Mouse (Mus musculus) frontal cortex, adult (tissue): ENCODE results near the gene Cmtm2a.
"Not testable (repeated sequence)": the region's sequence is repeated elsewhere in the genome, so short reads cannot be mapped to it uniquely, and the experiment has no call there.

ENCODE experiments used
- ATAC-seq: cut with Nextera tagmentation; 2 replicates; pipeline ENCODE4 v1.9.2; 2017; ENCODE audit warnings: mild to moderate bottlenecking, moderate library complexity, mixed read lengths; ENCODE audit not compliant: low TSS enrichment

Cmtm2a gene

DNA sequence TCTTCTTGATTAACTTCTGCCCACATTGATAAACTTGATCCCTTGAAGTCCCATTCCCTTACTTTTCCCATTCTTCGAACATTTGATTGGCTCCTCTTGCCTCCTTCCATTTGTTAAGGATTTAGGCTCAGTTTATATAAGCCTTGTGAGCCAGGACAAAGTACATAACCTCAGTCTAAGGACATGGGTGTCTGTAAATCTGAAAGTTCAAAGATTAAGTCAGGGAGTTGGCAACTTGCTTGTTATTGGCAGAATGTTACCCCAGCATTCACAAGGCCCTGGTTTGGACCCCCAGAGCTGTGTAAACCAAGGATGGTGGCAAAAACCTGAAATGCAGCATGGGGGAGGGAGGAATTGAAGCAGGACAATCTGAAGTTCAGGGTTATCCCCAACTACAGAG lies 1.4 kb upstream of the Cmtm2a start:
- no peak for ATAC-seq

DNA sequence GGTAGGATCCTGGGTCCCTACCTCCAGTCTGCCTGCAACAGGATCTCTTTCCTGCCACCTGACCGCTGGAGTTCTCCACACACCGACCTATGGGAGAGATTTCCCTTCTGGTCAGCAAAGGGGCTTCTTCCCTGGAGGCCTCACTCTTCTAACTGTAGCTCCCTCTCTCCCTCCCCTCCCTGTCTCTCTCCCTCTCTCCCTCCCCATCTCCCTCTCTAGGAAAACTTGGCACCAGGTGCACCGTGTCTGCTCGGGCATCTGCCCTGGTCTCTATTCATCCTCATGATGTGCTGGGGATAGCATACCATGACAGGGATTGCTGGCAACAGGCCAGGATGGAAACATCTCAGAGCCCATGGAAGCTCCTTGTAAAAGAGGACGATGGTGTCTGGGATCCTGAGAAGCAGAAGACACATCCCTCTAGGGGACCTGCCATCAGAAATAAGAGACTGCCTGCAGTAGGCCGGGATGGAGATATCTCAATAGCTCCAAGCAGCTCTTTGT lies 24.0 kb downstream of the Cmtm2a start:
- no peak for ATAC-seq

DNA sequence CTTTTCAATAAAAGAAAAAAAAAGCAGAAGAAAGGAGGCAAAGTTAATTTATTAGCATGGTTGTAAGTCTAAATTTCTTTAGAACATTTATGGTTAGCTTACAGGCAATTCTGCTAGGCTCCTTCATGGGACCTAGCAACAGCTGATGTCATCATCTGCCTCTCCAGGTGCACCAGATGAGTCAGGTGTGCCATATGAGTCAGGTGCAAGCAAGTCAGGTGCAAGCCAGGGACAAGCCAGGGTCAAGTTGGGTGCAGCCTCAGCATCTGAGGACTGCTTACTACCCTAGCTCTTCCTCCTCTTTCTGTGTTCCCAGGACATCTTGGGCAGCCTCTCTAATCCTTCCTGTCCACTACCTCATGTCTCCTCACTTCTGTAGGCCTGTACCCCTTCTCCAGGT lies 24.6 kb downstream of the Cmtm2a start:
- ATAC-seq, result no peak

DNA sequence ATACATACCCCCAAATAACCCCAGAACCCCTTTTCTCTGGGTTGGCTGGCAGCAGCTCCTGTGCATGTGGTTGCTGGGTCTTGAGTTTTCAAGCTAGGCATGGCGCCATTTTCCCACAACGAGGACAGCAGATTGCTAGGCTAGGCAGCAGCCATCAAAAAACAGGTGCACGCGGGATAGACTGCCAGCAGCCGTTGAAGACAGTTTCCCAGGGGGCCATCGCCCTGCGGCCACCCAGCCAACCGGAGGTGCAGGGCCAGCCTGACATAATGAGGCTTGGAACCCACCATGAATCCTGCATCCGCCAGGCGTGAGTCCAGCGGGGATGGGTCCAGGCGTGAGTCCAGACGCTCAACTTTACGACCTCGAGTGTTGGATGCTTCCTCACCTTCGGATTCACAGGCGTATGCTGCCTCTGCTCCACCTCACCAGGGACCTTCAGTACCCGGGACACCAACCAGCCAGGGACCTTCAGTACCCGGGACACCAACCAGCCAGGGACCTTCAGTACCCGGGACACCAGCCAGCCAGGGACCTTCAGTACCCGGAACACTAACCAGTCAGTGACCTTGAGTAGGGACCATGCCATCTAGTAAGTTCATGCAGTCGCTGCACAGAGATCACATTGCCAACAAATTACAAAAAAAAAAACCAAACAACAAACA lies 28.6 kb downstream of the Cmtm2a start:
- not testable (repeated sequence) for ATAC-seq

DNA sequence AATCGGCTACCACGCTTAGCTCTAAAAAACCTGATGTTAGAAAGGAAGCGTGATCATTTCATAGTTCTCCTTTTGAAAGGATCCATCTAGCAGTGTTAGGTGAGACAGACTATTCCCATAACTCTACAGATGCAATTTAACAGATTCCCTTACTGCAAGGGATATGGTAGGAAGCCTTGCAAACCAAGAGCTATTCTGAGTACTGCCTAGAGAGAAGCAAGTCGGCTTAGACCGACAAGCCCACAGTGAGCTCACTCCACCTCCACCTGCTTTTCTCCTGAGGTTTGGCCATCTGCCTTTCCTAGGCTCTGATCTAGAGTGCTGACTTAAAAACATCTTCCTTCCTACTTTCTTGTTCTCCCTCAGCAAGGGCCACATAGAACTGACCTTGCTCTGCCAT lies 31.2 kb downstream of the Cmtm2a start:
- ATAC-seq, result peak; percentile 90

DNA sequence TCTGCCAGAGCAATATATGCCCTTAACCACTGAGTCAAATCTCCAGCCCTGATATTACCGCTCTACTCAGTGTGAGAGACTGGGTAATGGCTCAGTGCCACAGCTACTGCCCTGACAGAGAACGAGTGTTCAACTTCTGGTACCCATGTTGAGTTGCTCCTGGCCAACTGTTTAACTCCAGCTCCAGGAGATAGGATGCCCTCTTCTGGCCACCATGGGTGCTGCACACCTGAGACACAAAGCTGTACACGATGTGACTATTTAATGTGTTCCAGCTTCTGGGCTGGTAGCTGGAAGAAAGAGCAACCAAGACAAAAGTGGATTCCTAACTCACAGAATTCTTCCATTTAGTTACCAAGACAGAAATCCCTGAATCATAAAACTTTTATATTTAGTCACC lies 40.0 kb downstream of the Cmtm2a start:
- ATAC-seq, result no peak

DNA sequence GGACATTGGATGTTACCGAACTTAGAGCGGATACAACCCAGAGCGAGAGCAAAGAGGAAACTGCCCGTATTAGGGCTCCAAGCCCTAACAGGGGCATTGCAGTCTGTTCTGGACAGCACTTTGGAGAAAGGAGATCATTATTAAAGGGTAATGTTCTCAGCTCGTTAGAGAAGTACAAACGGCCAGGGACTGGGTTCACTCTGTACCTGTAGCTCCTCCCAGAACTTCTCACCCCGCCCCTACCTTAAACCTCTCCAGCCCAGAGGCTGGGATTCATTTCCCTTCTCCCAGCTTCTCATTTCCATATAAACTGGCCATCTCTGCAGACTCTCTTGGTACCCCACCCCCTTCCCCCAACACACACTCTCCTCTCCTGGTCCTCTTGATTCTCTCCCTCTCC lies 41.5 kb downstream of the Cmtm2a start:
- no peak for ATAC-seq

DNA sequence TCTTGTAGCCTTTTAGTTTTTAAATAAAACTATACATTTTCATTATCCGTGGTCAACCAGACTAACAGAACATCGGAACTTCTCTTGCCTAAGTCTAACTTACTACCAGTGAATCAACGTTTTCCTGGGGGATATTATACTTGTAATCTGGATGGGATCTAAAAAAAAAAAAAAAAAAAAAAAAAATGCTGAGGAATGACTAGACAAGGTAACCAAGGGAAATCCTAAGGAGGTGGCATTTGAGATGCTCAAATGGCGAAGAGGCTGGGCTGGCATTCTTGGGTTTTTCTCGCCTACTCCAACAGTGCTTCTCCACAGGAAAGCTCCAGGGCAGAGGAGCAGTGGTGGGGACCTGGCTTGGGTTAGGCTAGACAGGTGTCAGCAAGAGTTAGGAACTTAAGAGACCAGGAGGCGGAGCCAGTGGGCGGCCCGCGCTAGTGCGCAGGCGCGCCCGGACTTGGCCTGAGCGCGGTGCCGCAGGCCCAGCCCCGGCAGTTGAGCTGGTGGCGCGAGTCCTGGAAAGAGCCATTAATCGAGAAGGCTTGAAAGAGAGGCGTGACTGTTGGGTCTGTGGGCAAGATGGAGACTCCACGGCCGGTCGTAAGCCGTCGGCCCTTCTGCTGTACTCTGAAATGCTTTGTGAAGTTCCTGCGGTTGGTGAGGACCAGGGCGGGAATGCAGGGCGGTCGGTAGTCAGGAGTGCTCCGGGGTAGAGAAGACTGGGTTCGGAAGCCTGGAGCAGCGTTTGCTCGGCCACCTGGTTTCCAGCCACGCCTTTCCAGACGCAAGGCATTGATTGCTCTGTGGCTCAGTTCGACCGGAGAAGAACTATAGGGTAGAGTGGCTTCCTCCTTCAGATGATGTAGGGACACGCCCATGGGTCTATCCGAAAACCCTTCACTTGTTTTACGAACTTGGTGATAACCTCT lies 42.3 kb downstream of the Cmtm2a start, which contains the start of gene Cklf:
Gene Cklf, plus strand, starts transcription at position 423 of the 929 bp plus-strand sequence.
- ATAC-seq, result peak; percentile 77

DNA sequence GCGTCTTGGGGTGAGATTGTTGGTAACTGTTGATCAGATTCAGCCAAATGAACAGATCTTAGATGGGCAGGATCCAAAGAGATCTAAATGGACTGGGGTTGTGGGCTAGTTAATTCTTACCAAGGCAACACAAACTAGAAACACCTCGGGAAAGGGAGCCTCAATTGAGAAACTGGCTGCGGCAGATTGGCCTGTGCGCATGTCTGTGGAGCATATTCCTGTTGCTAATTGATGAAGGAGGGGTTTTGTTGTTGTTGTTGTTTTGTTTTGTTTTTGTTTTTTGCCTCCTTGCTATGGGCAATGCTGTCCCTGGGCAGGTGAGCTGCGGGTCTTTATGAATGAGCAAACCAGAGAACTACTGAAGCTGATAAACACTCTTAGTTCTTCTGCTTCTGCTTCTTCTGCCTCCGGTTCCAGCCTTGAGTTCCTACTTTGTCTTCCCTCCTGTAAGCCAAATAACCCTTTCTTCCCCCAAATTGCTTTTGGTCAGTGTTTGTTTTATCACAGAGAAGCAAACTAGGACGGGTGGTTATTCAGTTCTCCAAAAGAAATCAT lies 43.5 kb downstream of the Cmtm2a start:
- no peak for ATAC-seq

DNA sequence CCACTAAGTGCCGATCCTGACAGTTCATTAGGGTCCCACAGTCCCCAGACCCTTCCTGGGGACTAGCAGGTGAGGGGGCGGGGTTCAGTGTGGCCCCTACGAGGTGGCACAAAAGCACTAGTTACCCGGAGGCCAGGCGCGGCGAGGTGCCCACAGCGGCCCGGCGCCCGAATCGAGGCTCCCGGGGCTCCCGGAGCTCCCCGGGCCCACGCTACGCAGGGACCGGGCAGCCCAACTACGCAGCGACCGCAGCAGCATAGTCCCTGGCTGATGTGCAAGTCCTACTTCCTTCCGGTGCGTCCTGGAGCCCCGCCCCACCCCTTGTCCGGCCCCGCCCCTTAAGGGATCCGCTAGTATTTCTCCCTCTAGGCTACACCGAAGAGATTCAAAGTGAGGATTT lies 44.7 kb downstream of the Cmtm2a start, which contains the start of gene Tk2:
Gene Tk2, minus strand, starts transcription at position 283 of the 400 bp plus-strand sequence.
- peak; percentile 91 for ATAC-seq

DNA sequence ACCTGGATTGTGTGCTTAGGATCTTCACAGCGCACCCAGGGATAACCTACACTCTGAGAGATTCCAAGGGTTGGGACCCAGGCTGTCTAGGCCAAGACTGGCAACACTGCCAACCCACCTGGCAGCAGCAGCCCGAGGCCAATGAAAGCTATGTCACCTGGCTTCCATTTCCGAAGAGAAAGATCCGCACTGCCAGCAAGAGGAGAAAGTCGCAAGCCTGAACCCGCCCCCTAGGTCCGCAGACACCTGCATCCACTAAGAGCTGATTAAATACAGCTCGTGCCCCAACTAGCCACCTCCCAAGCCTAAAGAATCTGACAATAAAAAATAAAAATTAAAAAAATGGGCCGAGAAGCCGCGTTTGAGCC lies 45.1 kb downstream of the Cmtm2a start:
- ATAC-seq, result peak; percentile 6

DNA sequence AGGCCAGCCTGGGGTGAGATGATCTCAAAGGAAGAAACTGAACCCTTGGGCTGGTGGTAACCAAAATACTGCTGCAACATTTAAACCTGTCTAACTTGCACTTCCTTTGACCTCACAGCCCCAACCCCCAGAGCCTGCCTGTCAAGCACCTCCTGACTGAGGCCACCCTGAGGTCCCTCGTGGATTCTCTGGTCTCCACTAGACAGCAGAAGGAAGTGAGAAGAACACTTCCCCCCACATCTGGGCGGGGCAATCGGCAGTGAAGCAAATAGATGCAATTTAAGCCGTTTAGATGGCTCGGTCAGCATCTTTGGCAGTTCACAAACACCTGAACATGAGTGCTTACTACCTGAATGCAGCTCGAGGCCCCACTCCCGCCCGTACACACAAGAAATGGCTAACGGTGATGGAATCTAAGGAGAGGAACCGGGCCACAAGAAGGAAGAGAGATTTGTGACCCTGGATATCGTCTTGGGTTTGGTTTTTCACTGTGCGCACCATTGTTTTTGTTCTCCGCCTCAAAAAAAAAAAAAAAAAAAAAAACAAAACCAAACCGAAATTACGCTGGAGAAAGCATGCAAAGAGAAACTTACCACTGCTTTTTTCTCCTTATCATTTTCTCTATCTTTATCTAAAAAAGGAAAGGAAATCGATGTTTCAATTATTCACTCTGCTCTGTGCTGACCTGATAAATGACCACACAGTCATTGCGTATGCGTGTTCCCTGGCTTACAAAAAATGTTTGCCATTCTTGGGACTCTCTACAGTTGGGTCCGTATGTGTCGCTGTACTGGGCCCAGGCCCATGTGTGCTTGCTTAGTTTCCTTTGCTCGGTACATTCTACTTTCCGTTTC lies 45.7 kb downstream of the Cmtm2a start:
- no peak for ATAC-seq

DNA sequence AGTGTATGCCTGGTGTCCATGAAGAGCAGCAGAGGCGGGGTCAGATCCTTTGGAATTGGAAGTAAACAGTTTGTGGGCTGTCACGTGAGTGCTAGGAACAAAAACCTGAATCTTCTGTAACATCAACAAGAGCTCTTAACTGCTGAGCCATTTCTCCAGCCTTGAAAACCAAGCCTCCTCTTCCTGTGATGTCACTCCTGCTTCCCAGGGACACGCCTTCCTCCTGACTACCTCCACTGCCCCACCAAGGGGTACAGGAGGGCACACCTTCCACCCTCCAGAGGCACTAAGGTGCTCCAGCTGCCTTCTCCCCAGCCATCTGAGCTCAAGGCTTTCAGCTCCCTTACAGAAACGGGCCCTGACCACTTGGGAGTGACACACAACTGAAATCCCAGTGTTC lies 46.4 kb downstream of the Cmtm2a start:
- no peak for ATAC-seq

DNA sequence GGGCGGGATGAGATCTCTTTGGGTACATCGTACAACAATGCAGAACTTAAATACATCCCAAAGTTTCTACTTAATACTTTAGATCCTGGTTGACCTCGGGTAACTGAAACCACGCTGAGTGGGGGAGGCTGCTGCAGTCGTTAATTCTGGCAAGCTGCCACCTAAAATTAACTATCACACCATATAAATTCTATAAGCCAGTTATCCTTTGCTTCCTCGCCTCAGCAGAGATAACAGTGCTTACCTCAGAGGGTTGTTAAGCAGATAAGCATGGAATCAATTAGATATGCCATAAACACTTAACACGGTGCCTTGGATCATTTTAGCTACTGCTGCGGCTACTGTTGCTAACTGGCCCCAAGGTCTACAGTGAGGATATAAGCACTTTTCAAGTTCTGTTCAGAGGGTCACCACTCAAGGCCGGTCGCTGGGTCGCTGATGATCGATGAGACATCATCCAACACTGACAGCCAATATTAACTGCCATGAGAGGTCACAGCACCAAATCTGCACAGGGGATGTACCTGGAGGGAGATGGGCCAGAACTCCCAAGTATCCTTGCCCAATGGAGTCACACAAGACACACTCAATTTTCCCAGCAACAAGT lies 50.8 kb downstream of the Cmtm2a start:
- no peak for ATAC-seq

DNA sequence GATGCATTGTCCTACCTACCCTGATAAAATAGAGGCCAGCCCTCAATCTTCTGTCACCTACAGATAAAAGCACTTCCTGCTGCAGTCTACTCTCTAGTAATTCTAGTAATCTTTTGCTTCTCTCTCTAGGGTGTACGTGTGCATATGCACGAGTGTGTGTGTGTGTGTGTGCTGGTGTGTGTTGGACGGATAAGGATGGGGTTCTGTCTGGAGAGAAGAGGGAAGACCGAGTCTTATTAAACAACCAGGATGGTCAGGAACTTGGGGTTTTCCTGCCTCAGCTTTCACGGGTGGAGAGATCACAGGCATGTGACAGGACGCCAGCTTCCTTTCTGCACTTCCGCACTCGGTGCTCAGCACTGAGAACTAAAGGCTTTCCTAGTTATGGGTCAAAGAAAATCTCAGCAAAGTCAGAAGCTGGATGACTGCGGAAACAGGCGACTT lies 53.5 kb downstream of the Cmtm2a start:
- ATAC-seq, result no peak

DNA sequence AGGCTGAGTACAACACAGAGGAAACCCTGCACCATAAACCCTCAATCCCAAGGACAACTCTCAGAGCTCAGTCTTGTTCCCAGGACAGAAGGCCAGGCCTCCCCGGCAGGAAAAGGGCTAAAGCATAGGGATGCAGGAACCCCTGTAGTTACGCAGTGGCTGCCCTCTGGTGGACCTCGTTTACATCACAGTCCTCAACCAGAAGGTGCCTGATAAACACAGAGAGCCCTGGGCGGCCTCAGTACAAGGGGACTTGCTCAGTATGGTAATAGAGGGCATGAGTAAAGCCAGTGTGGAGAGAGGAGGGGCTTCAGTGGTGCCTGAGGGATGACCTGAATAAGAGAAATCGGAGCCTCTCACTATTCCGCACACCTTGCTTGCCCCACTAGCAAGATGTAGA lies 58.4 kb downstream of the Cmtm2a start:
- peak; percentile 71 for ATAC-seq

DNA sequence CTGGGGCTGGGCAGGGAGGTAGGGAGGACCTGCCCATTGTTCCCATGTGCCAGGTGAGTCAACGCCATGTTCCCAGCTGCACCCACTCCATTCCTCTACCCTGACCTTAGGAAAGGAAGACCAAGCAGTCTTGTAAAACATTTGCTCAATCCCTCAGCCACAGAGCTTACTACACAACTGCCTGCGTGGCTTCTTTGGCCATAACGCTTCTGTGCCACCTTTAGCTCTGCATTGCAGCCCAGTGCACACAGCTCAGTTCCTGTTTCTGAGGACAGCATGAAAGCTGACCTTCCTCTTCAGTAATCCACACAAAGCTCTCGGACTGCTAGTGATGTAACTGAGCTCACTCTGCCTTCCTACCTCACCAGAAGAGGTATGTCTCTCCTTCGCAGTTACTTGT lies 60.1 kb downstream of the Cmtm2a start:
- no peak for ATAC-seq

DNA sequence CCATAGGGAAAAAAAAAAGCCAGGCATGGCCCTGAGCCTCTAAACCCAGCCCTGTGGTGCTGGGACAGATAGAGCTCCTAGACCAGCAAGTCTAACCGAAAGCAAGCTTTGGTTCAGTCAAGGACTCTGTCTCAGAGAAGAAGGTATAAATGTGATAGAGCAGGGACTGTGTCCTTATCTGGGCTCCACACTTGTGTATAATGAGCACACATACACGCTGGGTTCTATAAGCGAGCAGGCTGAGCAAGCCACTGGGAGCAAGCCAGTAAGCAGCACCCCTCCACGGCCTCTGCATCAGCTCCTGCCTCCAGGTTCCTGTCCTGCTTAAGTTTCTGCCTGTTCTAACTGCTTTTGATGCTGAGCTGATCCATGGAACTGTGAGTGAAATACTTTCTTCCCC lies 60.9 kb downstream of the Cmtm2a start:
- ATAC-seq, result no peak
